Mouse (Mus musculus) layer of hippocampus, adult 9-10 months (tissue): ENCODE measurements around the gene Samd4.

Experiments used
- DNase-seq: peaks from one replicate; pipeline ENCODE4 v3.0.0; 2022; ENCODE audit warnings: low spot score

The Samd4 gene

GRCm38 (mm10) chr14:46908858-46909257 lies 26.2 kb downstream of the Samd4 start:
- DNase-seq = no peak

- no peak for DNase-seq
Observed at GRCm38 (mm10) chr14:46912496-46912895, 29.8 kb downstream of the Samd4 start.

GRCm38 (mm10) chr14:46914356-46914755 lies 31.7 kb downstream of the Samd4 start:
- DNase-seq = no peak

- DNase-seq = no peak
Observed at GRCm38 (mm10) chr14:46915555-46915954, 32.9 kb downstream of the Samd4 start.

- DNase-seq = no peak
Observed at GRCm38 (mm10) chr14:46916581-46916980, 33.9 kb downstream of the Samd4 start.

- DNase-seq = no peak
Observed at GRCm38 (mm10) chr14:46917136-46917535, 34.5 kb downstream of the Samd4 start.

- no peak for DNase-seq
Observed at GRCm38 (mm10) chr14:46917581-46917980, 34.9 kb downstream of the Samd4 start.

- no peak for DNase-seq
Observed at GRCm38 (mm10) chr14:46920496-46920895, 37.8 kb downstream of the Samd4 start.

- DNase-seq = no peak
Observed at GRCm38 (mm10) chr14:46921178-46921975, 38.7 kb downstream of the Samd4 start.

- no peak for DNase-seq
Observed at GRCm38 (mm10) chr14:46923931-46924330, 41.3 kb downstream of the Samd4 start.

GRCm38 (mm10) chr14:46924422-46924821 lies 41.8 kb downstream of the Samd4 start:
- DNase-seq = no peak

- DNase-seq = no peak
Observed at GRCm38 (mm10) chr14:46928556-46928955, 45.9 kb downstream of the Samd4 start.

- DNase-seq = no peak
Observed at GRCm38 (mm10) chr14:46932121-46932520, 49.5 kb downstream of the Samd4 start.

GRCm38 (mm10) chr14:46932708-46933107 lies 50.1 kb downstream of the Samd4 start:
- no peak for DNase-seq

GRCm38 (mm10) chr14:46941077-46941476 lies 58.4 kb downstream of the Samd4 start:
- no peak for DNase-seq

- peak; percentile 26 for DNase-seq
Observed at GRCm38 (mm10) chr14:46941896-46942812, 59.5 kb downstream of the Samd4 start.

GRCm38 (mm10) chr14:46944411-46944810 lies 61.8 kb downstream of the Samd4 start:
- no peak for DNase-seq

GRCm38 (mm10) chr14:46945903-46946490 lies 63.3 kb downstream of the Samd4 start:
- no peak for DNase-seq

GRCm38 (mm10) chr14:46947644-46948043 lies 65.0 kb downstream of the Samd4 start:
- no peak for DNase-seq

- no peak for DNase-seq
Observed at GRCm38 (mm10) chr14:46950527-46951384, 68.1 kb downstream of the Samd4 start.

GRCm38 (mm10) chr14:46952264-46952663 lies 69.6 kb downstream of the Samd4 start:
- DNase-seq = no peak

- no peak for DNase-seq
Observed at GRCm38 (mm10) chr14:46955109-46955508, 72.5 kb downstream of the Samd4 start.
